Mouse (Mus musculus): ENCODE measurements around the gene Acer2.

- TF ChIP-seq POLR2A (IDR thresholded peaks at IDR 0.05; ENCODE audit: low read depth, low read length) (no peak), POLR2AphosphoS2 (IDR thresholded peaks at IDR 0.05; ENCODE audit: low read depth, low read length) (no peak)
These were observed 49.1 kb upstream of the Acer2 start for GRCm38 (mm10) chr4:86825143-86825542.
